Mouse (Mus musculus) embryonic fibroblast, embryonic 13.5 days (primary cell): Measurements from ENCODE around the gene Dennd4c.

Source experiments
- CTCF ChIP-seq: IDR thresholded peaks from 2 replicates; pipeline ENCODE4 v1.5.1; 2011; ENCODE audit warnings: mild to moderate bottlenecking, control low read depth, low read length, moderate library complexity, borderline replicate concordance; ENCODE audit not compliant: insufficient read depth
- POLR2A ChIP-seq: IDR thresholded peaks from 2 replicates; pipeline ENCODE4 v1.6.1; 2011; ENCODE audit warnings: low read depth, mild to moderate bottlenecking, control low read depth, low read length, moderate library complexity

DNA sequence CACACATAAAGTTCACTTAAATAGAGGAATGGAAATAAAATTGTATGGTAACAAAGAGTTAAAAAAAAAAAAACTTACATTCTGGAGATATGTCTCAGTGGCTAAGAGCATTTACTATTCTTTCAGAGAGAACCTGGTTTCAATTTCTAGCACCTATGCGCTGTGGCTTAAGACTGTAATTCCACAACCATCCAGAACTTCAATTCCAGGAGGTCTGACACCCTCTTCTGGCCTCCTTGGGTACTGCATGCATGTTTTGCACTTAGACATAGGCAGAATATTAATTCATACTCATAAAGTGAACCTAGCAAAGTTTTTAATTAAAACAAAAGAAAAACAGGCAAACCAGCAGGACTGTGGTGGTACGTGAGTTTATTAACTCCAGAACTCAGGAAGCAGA, 74.8 kb downstream of the Dennd4c start:
- TF ChIP-seq CTCF (no peak), POLR2A (no peak)
